Mouse (Mus musculus): ENCODE data around the gene Gm14214.

Gm14214 gene

GRCm38 (mm10) chr2:154774032-154774431 is 4.2 kb upstream of the Gm14214 start:
- DNase-seq (ENCODE audit: low spot score), result no peak

GRCm38 (mm10) chr2:154771604-154772003 is 1.8 kb upstream of the Gm14214 start:
- DNase-seq (ENCODE audit: low spot score), result no peak

GRCm38 (mm10) chr2:154767051-154767450 is 2.8 kb downstream of the Gm14214 start:
- DNase-seq (ENCODE audit: low spot score), result no peak

DNA sequence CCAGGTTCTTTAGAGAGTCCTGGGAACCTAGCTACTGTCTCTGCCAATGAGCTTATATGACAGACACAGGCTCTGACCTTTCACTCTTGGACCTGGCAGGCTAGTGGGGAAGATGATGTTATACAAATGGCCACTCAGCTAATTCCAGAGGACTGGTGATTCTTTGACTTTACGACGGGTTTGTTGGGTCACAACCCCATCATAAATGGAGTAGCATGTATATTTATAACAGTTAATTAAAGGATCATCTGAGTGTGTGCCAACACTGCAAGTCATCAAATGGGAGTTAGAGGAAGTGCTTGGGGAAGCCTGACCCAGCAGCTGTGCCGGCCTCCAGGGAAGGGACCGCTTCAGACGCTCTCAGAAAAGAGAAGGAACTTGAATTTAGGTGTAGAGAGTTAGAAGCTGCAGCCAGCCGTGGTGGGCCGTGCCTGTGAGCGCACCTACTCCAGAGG is 4.2 kb downstream of the Gm14214 start:
- no peak for DNase-seq (ENCODE audit: low spot score)

DNA sequence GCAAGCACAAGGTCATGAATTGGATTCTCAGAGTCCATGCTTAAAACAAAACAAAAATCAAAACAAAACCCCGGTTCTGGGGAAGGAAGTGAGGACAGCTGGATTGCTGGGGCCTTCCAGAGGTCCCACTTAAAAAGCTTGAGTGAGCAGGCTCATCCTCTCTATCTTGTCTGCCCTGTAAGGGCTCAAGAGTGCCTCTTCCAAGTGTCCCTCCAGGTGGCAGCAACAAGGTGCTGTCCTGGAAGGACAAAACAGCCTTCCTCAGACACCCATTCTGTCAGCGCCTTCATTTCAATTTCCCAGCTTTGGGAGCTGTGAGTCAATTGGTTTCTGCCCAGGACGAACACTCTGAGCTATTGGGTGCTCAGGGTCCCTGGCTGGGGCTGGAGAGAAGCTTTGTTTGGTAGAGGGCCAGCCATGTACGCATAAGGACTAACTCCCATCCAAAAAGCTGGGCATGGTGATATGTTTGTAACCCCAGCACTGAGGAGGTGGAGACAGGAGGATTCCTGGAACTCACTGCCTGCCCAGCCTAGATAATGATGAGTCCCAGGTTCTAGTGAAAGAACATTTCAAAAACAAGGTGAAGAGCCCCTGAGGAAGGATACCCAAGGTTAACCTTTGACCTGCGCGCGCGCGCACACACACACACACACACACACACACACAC is 4.9 kb downstream of the Gm14214 start:
- DNase-seq (ENCODE audit: low spot score), result no peak

GRCm38 (mm10) chr2:154763226-154763625 is 6.6 kb downstream of the Gm14214 start:
- no peak for DNase-seq (ENCODE audit: low spot score)

- DNase-seq (ENCODE audit: low spot score), result no peak
Observed at GRCm38 (mm10) chr2:154758454-154758853, 11.4 kb downstream of the Gm14214 start.

DNA sequence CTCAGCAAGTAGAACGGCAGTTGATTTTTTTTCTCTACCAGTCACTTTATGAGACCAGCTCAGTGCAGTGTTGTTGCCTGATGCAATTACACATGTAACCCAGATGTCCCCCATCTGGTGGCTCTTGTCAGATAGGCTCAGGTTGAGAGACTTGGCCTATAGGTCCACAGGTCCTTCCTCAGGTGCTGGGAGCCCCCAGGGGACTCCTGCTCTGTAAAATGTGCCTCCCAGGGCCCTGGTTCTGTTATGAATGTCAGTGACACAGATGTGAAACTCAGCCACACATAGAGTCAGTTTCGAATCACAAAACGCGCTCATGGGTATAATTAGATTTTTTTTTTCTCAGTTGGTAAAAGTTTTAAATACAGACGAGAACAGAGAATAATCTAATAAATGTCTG is 12.1 kb downstream of the Gm14214 start:
- DNase-seq (ENCODE audit: low spot score), result no peak

- no peak for DNase-seq (ENCODE audit: low spot score)
Observed at GRCm38 (mm10) chr2:154755791-154756190, 14.0 kb downstream of the Gm14214 start.

DNA sequence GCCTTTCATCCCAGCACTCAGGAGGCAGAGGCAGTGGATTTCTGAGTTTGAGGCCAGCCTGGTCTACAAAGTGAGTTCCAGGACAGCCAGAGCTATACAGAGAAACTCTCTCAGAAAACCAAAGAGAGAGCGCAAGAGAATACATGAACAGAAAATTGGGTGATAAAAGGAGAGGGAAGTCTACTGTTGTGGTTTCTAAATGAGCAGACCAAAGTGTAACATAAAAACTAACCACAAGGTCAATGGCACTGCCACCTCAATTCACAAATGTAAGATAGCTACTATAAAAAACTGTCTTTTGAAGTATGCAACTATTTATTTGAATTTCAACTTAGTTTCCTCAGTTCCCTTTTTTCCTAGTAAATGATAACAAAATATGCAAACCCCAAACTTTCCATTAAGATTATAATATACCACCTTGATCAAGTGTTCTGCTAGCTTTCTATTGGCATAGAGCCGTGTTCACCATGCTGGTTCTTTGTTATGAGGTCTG is 15.7 kb downstream of the Gm14214 start:
- DNase-seq (ENCODE audit: low spot score), result no peak

GRCm38 (mm10) chr2:154751924-154752323 is 17.9 kb downstream of the Gm14214 start:
- peak; percentile 39 for DNase-seq (ENCODE audit: low spot score)

DNA sequence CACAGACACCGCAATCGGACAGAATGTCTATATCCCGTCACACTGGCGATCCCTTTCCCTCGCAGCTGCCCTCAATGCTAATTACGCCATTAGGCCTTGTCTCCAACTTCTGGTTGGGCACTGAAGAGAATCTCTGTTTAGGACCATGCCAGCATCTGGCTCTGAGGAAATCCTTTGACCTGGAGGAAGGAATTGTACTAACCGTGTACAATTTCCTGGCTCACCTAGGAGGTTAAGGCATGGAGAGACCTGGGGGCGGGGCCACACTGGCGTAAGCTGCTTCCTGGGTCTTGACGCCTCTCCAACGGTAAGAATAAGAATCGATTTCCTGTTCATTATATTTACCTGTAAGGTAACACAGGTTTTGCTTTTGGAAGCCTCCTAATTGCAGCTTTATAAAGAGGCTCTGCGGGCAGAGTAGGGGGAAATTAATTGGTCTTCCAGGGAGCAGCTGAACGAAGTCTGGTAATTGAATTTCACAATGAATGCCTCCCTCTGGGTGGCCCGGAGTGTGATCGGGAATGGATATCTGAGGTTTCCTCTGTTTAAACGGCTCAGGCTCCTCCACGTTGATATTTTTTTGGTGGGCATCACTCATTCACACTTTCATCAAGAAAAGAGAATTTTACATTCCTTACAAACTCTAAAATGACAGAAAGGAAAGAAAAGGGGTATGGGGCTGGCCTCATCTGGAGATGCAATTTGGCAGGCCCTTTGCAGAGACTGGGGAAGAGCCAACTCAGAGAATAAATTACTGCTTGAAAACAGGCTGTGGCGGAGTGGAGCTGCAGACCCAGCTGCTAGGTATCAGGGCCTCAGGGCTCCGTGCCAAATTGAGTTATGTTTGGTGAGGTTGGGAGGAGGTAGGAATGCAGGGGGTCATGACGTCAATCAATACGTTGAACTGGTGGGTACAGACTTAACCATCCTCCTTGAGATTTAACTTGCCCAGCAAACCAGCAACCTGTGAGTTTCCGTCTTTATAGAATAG is 20.5 kb downstream of the Gm14214 start:
- DNase-seq (ENCODE audit: low spot score), result no peak

- no peak for DNase-seq (ENCODE audit: low spot score)
Observed at GRCm38 (mm10) chr2:154748383-154748782, 21.4 kb downstream of the Gm14214 start.

GRCm38 (mm10) chr2:154743915-154744314 is 25.9 kb downstream of the Gm14214 start:
- DNase-seq (ENCODE audit: low spot score), result no peak

DNA sequence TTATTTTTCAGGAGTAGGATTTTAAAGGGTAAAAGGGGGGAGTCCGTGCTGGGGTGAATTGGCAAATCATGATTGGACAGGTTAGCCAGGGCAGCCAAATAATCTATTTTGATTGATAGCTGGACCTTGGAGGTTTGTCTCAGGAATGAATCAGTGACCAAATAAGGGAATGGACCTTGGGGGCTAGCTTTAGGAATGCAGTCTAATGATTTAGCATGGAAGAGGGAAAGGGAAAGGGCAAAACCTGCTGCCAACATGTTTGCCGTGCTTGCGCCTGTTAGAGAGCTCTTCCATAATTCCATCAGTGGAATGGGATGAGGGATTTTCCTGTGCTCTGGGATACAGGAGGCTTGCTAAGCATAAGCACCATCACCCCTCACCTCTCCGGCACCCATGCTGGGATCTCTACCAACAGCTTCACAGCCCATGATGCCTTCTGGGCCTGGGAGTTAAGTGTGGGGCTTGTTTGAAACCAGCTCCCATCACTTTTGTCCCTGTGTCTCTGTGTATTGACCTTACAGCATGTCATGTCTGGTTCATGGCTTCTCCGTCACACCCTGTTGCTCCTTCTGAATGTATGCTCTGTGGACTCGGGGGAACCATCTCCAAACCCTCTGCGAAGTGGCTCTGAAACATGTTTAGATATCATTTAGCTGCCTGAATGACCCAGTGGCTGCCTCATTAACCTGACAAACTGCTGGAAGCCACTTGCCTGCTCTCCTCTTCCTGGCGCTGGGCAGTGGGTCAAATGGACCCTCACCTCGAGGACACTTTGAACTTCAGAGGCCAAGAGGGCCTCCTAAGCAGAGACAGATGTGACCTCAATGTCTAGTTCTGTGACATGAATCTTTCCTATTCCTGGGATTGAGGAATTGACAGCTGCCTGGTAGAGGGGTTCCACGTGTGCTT is 26.7 kb downstream of the Gm14214 start:
- DNase-seq (ENCODE audit: low spot score), result no peak

DNA sequence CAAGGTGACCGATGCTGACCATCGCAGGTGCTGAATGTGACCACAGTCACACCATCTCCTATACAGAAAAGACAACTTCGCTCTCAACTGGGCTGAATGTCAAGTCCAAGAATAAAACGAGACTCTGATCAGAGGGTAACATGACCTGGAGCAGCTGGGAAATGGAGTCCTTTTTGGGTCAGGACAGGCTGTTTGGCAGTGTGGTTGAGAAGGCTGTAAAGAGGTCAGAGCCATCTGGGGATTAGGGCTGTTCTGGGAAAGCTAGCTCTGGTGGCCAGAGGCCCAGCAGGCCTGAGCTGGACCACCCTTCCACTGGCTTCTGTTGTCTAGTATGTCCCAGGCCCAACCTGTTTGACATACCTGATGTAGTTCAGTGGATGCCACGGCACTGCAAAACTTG is 31.2 kb downstream of the Gm14214 start:
- no peak for DNase-seq (ENCODE audit: low spot score)

GRCm38 (mm10) chr2:154735986-154736385 is 33.8 kb downstream of the Gm14214 start:
- DNase-seq (ENCODE audit: low spot score), result peak; percentile 11

- DNase-seq (ENCODE audit: low spot score), result no peak
Observed at GRCm38 (mm10) chr2:154735416-154735815, 34.4 kb downstream of the Gm14214 start.

DNA sequence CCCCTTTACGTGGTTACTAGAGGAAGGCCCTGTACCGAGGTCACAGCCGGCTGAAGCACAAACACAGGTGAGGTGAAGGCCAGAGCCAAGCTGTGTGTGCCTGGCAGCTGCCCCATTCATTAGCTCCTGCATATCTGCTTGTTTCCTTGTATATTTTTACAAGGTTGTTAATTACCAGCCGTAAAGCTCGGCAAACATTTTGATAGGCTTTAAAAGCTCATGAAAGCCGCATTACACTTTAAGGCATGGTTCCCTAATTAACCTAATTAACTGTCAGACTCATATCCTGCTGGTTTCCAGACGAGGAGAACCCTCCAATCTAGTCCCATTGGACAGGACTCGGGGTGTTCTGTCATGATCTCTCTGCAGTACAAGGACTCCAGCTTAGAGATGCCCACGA is 34.9 kb downstream of the Gm14214 start:
- no peak for DNase-seq (ENCODE audit: low spot score)

DNA sequence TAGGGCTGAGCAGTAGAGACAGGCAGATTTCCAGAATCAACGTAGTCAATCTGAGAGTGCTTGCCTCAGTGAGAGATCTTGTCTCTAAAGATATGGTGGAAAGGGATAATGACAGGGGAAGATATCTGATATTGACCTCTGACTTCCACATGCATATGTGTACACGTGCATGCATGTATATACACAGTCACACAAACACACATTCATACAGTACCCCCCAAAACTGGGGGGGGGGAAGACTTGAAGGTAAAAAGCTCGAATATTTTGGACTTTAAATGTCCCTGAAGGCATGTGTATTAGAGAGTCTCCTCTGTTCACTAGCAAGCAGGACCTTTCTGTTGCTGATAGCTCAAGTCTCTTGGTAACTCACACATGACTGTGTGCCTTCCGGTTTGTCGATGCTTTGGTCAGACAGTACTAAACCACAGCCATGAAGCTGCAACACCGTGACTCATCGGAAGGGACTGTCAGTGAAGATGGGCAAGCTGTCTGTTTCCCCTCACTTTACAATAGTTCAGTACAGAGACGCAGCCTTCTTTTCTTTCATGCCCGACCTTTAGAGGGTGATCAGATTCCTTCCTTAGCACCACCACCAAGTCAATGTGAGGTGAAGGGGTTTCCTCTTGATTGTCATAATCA is 37.2 kb downstream of the Gm14214 start:
- no peak for DNase-seq (ENCODE audit: low spot score)

DNA sequence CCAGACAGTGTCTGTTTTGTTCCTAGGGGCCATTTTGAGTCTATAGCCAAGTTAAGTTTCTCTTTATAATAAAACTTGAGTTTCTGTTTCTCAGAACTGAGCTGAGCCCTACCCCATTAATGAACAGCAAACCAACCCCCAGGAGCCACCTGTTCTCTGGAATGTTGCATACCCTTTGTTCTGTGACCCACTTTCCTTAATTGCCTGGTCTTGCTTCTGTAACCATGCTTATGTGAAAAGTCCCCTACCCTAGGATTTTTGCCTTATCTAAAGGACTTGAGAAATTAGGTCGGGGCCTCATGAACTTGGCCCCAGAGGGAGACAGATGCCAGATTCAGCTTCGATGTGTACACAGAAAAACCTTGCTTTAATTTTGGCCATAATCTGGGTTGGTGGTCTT is 37.9 kb downstream of the Gm14214 start:
- DNase-seq (ENCODE audit: low spot score), result no peak

Measured in urinary bladder, postnatal 14 days (tissue).